Comparison of ENCODE assay signal across 8 mouse cellular contexts in genomic region chr9:118506404-118507231, GRCm38 (mm10). TPM values are rescaled to one million over a fixed set of nuclear protein-coding genes. Genes with fewer than 3 reads are reported as not detected.
DNase-seq lines count a peak whose midpoint lies in the region; ATAC-seq and TF ChIP-seq lines count a peak whose summit lies in the region.

No protein-coding gene starts in this region.

- H3K4me1 ChIP-seq in ES-Bruce4 (ENCODE audit: control insufficient read depth, insufficient read depth, low read length) = peaks cover 2% of the 10 kb centered on the region
- H3K4me1 ChIP-seq in cerebellum, adult 2 months (ENCODE audit: control insufficient read depth, insufficient read depth, low read length) = 0 out of 2 replicates have a peak, but pooled peaks cover 7% of the 10 kb centered on the region
- H3K4me1 ChIP-seq in forebrain, embryonic 16.5 days (replicated peaks; ENCODE audit: control insufficient read depth, insufficient read depth, low read length) = peaks cover 24% of the 10 kb centered on the region
- H3K4me1 ChIP-seq in hindbrain, postnatal 0 days (ENCODE audit: insufficient read depth, low read length) = peaks cover 10% of the 10 kb centered on the region; the same call in 1 of the 2 replicates
- H3K4me1 ChIP-seq in liver, adult 2 months (ENCODE audit: control insufficient read depth, insufficient read depth, low read length) = peaks cover 13% of the 10 kb centered on the region

- peak overlapping the region; percentile 84 for H3K9ac ChIP-seq in ES-Bruce4 (ENCODE audit: low read depth, poor library complexity, severe bottlenecking)
- peak overlapping the region; percentile 94 for H3K9ac ChIP-seq in forebrain, embryonic 16.5 days (replicated peaks; ENCODE audit: low read depth, low read length)
- H3K9ac ChIP-seq in hindbrain, postnatal 0 days (replicated peaks; ENCODE audit: low read length) = peak overlapping the region; percentile 93
- peak overlapping the region; percentile 94 for H3K9ac ChIP-seq in liver, adult 2 months (ENCODE audit: low read depth, low read length)

- TF ChIP-seq POLR2A in ES-Bruce4 (IDR thresholded peaks at IDR 0.05; ENCODE audit: insufficient read depth, low read length) = no peak
- no peak for TF ChIP-seq POLR2A in cerebellum, adult 2 months (IDR thresholded peaks at IDR 0.05; ENCODE audit: borderline replicate concordance, insufficient read depth, low read length)
- no peak for TF ChIP-seq POLR2A in liver, adult 2 months (IDR thresholded peaks at IDR 0.05; ENCODE audit: extremely low read depth, insufficient read depth, low read length)

- TF ChIP-seq EP300 in ES-Bruce4 (IDR thresholded peaks at IDR 0.05; ENCODE audit: insufficient read depth, low read depth, low read length) = no peak

- no peaks in the 10 kb centered on the region for H3K36me3 ChIP-seq in ES-Bruce4 (ENCODE audit: control insufficient read depth, insufficient read depth, low read length, poor library complexity, severe bottlenecking)
- H3K36me3 ChIP-seq in forebrain, embryonic 16.5 days (ENCODE audit: control insufficient read depth, insufficient read depth) = no peaks in the 10 kb centered on the region
- no peaks in the 10 kb centered on the region for H3K36me3 ChIP-seq in hindbrain, postnatal 0 days (ENCODE audit: insufficient read depth, low read length)
- H3K36me3 ChIP-seq in liver, adult 2 months (ENCODE audit: control insufficient read depth, insufficient read depth, low read length) = no peaks in the 10 kb centered on the region

- TF ChIP-seq CTCF in ES-Bruce4 (IDR thresholded peaks at IDR 0.05; ENCODE audit: low read depth, low read length) = no peak
- no peak for TF ChIP-seq CTCF in cerebellum, adult 2 months (IDR thresholded peaks at IDR 0.05; ENCODE audit: borderline replicate concordance, insufficient read depth, low read depth, low read length)
- TF ChIP-seq CTCF in hindbrain, postnatal 0 days (IDR thresholded peaks at IDR 0.05; ENCODE audit: low read depth) = no peak
- no peak for TF ChIP-seq CTCF in liver, adult 2 months (IDR thresholded peaks at IDR 0.05; ENCODE audit: low read depth, low read length)

- DNase-seq in 3134 (ENCODE audit: extremely low read depth, insufficient read length, low spot score) = peak; percentile 68
- peak; percentile 34 to 48 for DNase-seq in cerebellum, adult 2 months
- peak; percentile 14 for DNase-seq in hindbrain, postnatal 0 days (ENCODE audit: low spot score)
- peak; percentile 72 for DNase-seq in liver, adult 2 months (ENCODE audit: extremely low read depth, low read depth, low spot score)
- peak; percentile 36 for DNase-seq in urinary bladder, postnatal 25 days (ENCODE audit: low spot score)

- no peak overlapping the region for H3K27ac ChIP-seq in ES-Bruce4 (ENCODE audit: insufficient read depth, low read length)
- H3K27ac ChIP-seq in cerebellum, adult 2 months (ENCODE audit: insufficient read depth, low read length) = peak overlapping the region; percentile 48
- H3K27ac ChIP-seq in forebrain, embryonic 16.5 days (ENCODE audit: low read length) = peak overlapping the region; percentile 69
- H3K27ac ChIP-seq in hindbrain, postnatal 0 days = peak overlapping the region; percentile 85
- peak overlapping the region; percentile 77 for H3K27ac ChIP-seq in liver, adult 2 months (replicated peaks; ENCODE audit: insufficient read depth, low read depth, low read length)

- under 1% methylated on average over 56 of the region's 57 CpGs for WGBS in cerebellum, adult 2 months
- WGBS in forebrain, embryonic 16.5 days = under 1% methylated on average over 57 of the region's 57 CpGs
- WGBS in hindbrain, postnatal 0 days = under 1% methylated on average over 55 of the region's 57 CpGs
- WGBS in liver, adult 2 months = under 1% methylated on average over 57 of the region's 57 CpGs

- peak overlapping the region; percentile 99 for H3K4me2 ChIP-seq in forebrain, embryonic 16.5 days (ENCODE audit: low read length)
- peak overlapping the region; percentile 92 for H3K4me2 ChIP-seq in hindbrain, postnatal 0 days (ENCODE audit: low read depth, low read length)

- H3K9me3 ChIP-seq in ES-Bruce4 (replicated peaks; ENCODE audit: control insufficient read depth, insufficient read depth, low read length, poor library complexity, severe bottlenecking) = no peaks in the 10 kb centered on the region
- H3K9me3 ChIP-seq in forebrain, embryonic 16.5 days (ENCODE audit: control insufficient read depth, low read length) = no peaks in the 10 kb centered on the region
- no peaks in the 10 kb centered on the region for H3K9me3 ChIP-seq in hindbrain, postnatal 0 days (ENCODE audit: low read length)

- no peaks in the 10 kb centered on the region for H3K27me3 ChIP-seq in ES-Bruce4 (ENCODE audit: control insufficient read depth, insufficient read depth, low read length, poor library complexity, severe bottlenecking)
- no peaks in the 10 kb centered on the region for H3K27me3 ChIP-seq in cerebellum, adult 2 months (ENCODE audit: control insufficient read depth, insufficient read depth, low read length)
- H3K27me3 ChIP-seq in forebrain, embryonic 16.5 days (replicated peaks; ENCODE audit: control insufficient read depth, insufficient read depth, low read length) = no peaks in the 10 kb centered on the region
- no peaks in the 10 kb centered on the region for H3K27me3 ChIP-seq in hindbrain, postnatal 0 days (ENCODE audit: insufficient read depth, low read length)
- H3K27me3 ChIP-seq in liver, adult 2 months (ENCODE audit: control insufficient read depth, insufficient read depth, low read length) = no peaks in the 10 kb centered on the region

- H3K79me2 ChIP-seq in liver, adult 2 months (ENCODE audit: control insufficient read depth, insufficient read depth, low read length) = peaks cover 42% of the 10 kb centered on the region

- ATAC-seq in forebrain, embryonic 16.5 days = peak; percentile 30
- peak; percentile 66 for ATAC-seq in hindbrain, postnatal 0 days
- ATAC-seq in monocyte, adult 5-6 weeks (replicated peaks; ENCODE audit: insufficient number of reproducible peaks, low FRiP score, low TSS enrichment, poor library complexity, severe bottlenecking) = peak; percentile 18; the same call in 1 of the 2 replicates

- peak overlapping the region; percentile 94 for H3K4me3 ChIP-seq in ES-Bruce4 (ENCODE audit: low read depth, low read length)
- peak overlapping the region; percentile 70 for H3K4me3 ChIP-seq in cerebellum, adult 2 months (replicated peaks; ENCODE audit: insufficient read depth, low read depth, low read length)
- H3K4me3 ChIP-seq in forebrain, embryonic 16.5 days (replicated peaks; ENCODE audit: low read length) = peak overlapping the region; percentile 98
- H3K4me3 ChIP-seq in hindbrain, postnatal 0 days (ENCODE audit: low read length) = peak overlapping the region; percentile 92
- peak overlapping the region; percentile 93 for H3K4me3 ChIP-seq in liver, adult 2 months (ENCODE audit: insufficient read depth, low read depth, low read length)

RNA-seq across cellular contexts. Expression of gene Golga4, which starts 0.6 kb away (rescaled TPM):
- 132 and 143 TPM in 2 replicates for polyA plus RNA-seq in ES-Bruce4 (2011; ENCODE audit: insufficient read depth, insufficient read length, low read depth, missing spikeins)
- 61.5 and 65.7 TPM in 2 replicates for polyA plus RNA-seq in cerebellum, adult 2 months (2012; rRNA removed)
- 51.3 and 57.4 TPM in 2 replicates for polyA plus RNA-seq in forebrain, embryonic 16.5 days (2015; fragmentation: Nextera tagmentation; extraction: Ambion mirVana)
- 34.1 and 36.8 TPM in 2 replicates for total RNA-seq in hindbrain, postnatal 0 days (2014; rRNA removed)
- polyA plus RNA-seq in hindbrain, postnatal 0 days (2015; fragmentation: Nextera tagmentation; extraction: Ambion mirVana) = 25.8 and 27.2 TPM in 2 replicates
- 41.1 and 47.3 TPM in 2 replicates for total RNA-seq in liver, adult 2 months (2014; rRNA removed)
- 6.7 and 9.0 TPM in 2 replicates for polyA plus RNA-seq in liver, adult 2 months (2012; rRNA removed)
- total RNA-seq in monocyte, adult 5-6 weeks (2017) = 97.5 to 187 TPM (median 99.7 TPM) in 3 replicates

RNA-seq across cellular contexts. Expression of gene Eomes, which starts 28.6 kb away (rescaled TPM):
- 7.9 and 8.2 TPM in 2 replicates for polyA plus RNA-seq in ES-Bruce4 (2011; ENCODE audit: insufficient read depth, insufficient read length, low read depth, missing spikeins)
- polyA plus RNA-seq in cerebellum, adult 2 months (2012; rRNA removed) = 6.0 and 6.9 TPM in 2 replicates
- 18.0 and 24.4 TPM in 2 replicates for polyA plus RNA-seq in forebrain, embryonic 16.5 days (2015; fragmentation: Nextera tagmentation; extraction: Ambion mirVana)
- total RNA-seq in hindbrain, postnatal 0 days (2014; rRNA removed) = 16.2 and 19.4 TPM in 2 replicates
- 8.6 and 8.9 TPM in 2 replicates for polyA plus RNA-seq in hindbrain, postnatal 0 days (2015; fragmentation: Nextera tagmentation; extraction: Ambion mirVana)
- not detected in 2 replicates for total RNA-seq in liver, adult 2 months (2014; rRNA removed)
- polyA plus RNA-seq in liver, adult 2 months (2012; rRNA removed) = 0.11 TPM in 1 of 2 replicates, not detected in the other
- total RNA-seq in monocyte, adult 5-6 weeks (2017) = 47.6 to 167 TPM (median 48.0 TPM) in 3 replicates

Comparison
In these comparisons a context has a peak if more than half of its experiments do, and no peak if none do; other contexts are left out.
1. DNase-seq: peak in every context shown above with its lines; median percentile 72 in liver, adult 2 months; 68 in 3134; 41 in cerebellum, adult 2 months; 36 in urinary bladder, postnatal 25 days; 14 in hindbrain, postnatal 0 days.